Mouse (Mus musculus): Measurements from ENCODE around the gene Spats2. TPM values are rescaled to one million over a fixed set of nuclear protein-coding genes. Genes with fewer than 3 reads are reported as not detected.
"Not testable (repeated sequence)": the region's sequence is repeated elsewhere in the genome, so short reads cannot be mapped to it uniquely, and the experiment has no call there.

Gene Spats2
- polyA plus RNA-seq, 1 experiment from 2014 or later = 28.0 TPM

- 98% methylated on average over 8 of the region's 8 CpGs for WGBS
- no peak overlapping the region for H3K4me2 ChIP-seq (ENCODE audit: low read length)
- 0 out of 2 replicates have a peak, but pooled peaks cover 4% of the 10 kb centered on the region for H3K36me3 ChIP-seq (ENCODE audit: control insufficient read depth, insufficient read depth, low read length)
- H3K27me3 ChIP-seq (ENCODE audit: control insufficient read depth, insufficient read depth, low read depth, low read length) = no peaks in the 10 kb centered on the region
- H3K4me3 ChIP-seq (ENCODE audit: low read depth, low read length) = no peak overlapping the region
- no peaks in the 10 kb centered on the region for H3K9me3 ChIP-seq (replicated peaks; ENCODE audit: control insufficient read depth, low read length, poor library complexity, severe bottlenecking)
- ATAC-seq = no peak
- no peak overlapping the region for H3K27ac ChIP-seq (ENCODE audit: low read length)
- no peaks in the 10 kb centered on the region for H3K4me1 ChIP-seq (ENCODE audit: control insufficient read depth, insufficient read depth, low read length)
- no peak overlapping the region for H3K9ac ChIP-seq (ENCODE audit: low read depth, low read length)
These were observed 27.8 kb downstream of the Spats2 start for GRCm38 (mm10) chr15:99153466-99153865.

- not testable (repeated sequence) for H3K9me3 ChIP-seq (replicated peaks; ENCODE audit: control insufficient read depth, low read length, poor library complexity, severe bottlenecking); H3K4me1 ChIP-seq (ENCODE audit: control insufficient read depth, insufficient read depth, low read length); H3K27me3 ChIP-seq (ENCODE audit: control insufficient read depth, insufficient read depth, low read depth, low read length); H3K27ac ChIP-seq (ENCODE audit: low read length); H3K9ac ChIP-seq (ENCODE audit: low read depth, low read length); ATAC-seq; H3K4me2 ChIP-seq (ENCODE audit: low read length); H3K36me3 ChIP-seq (ENCODE audit: control insufficient read depth, insufficient read depth, low read length); H3K4me3 ChIP-seq (ENCODE audit: low read depth, low read length)
- 92% methylated on average over 10 of the region's 10 CpGs for WGBS
These were observed 28.8 kb downstream of the Spats2 start for GRCm38 (mm10) chr15:99154515-99154914.

GRCm38 (mm10) chr15:99163512-99164365, 38.0 kb downstream of the Spats2 start:
- Histone ChIP-seq H3K4me2 (ENCODE audit: low read length) (no peak overlapping the region), H3K27ac (ENCODE audit: low read length) (no peak overlapping the region), H3K9ac (ENCODE audit: low read depth, low read length) (no peak overlapping the region), H3K36me3 (ENCODE audit: control insufficient read depth, insufficient read depth, low read length) (no peaks in the 10 kb centered on the region), H3K4me1 (ENCODE audit: control insufficient read depth, insufficient read depth, low read length) (no peaks in the 10 kb centered on the region), H3K27me3 (ENCODE audit: control insufficient read depth, insufficient read depth, low read depth, low read length) (no peaks in the 10 kb centered on the region), H3K9me3 (replicated peaks; ENCODE audit: control insufficient read depth, low read length, poor library complexity, severe bottlenecking) (no peaks in the 10 kb centered on the region), H3K4me3 (ENCODE audit: low read depth, low read length) (no peak overlapping the region)
- 83% methylated on average over 12 of the region's 12 CpGs for WGBS
- no peak for ATAC-seq

GRCm38 (mm10) chr15:99172131-99172530, 46.4 kb downstream of the Spats2 start:
- no peak for ATAC-seq
- no peak overlapping the region for H3K9ac ChIP-seq (ENCODE audit: low read depth, low read length)
- 91% methylated on average over 6 of the region's 6 CpGs for WGBS
- no peak overlapping the region for H3K4me2 ChIP-seq (ENCODE audit: low read length)
- H3K27me3 ChIP-seq (ENCODE audit: control insufficient read depth, insufficient read depth, low read depth, low read length) = no peaks in the 10 kb centered on the region
- H3K9me3 ChIP-seq (replicated peaks; ENCODE audit: control insufficient read depth, low read length, poor library complexity, severe bottlenecking) = no peaks in the 10 kb centered on the region
- H3K4me3 ChIP-seq (ENCODE audit: low read depth, low read length) = no peak overlapping the region
- 0 out of 2 replicates have a peak, but pooled peaks cover 3% of the 10 kb centered on the region for H3K36me3 ChIP-seq (ENCODE audit: control insufficient read depth, insufficient read depth, low read length)
- no peak overlapping the region for H3K27ac ChIP-seq (ENCODE audit: low read length)
- H3K4me1 ChIP-seq (ENCODE audit: control insufficient read depth, insufficient read depth, low read length) = no peaks in the 10 kb centered on the region

- Histone ChIP-seq H3K27ac (ENCODE audit: low read length) (no peak overlapping the region), H3K4me3 (ENCODE audit: low read depth, low read length) (no peak overlapping the region), H3K36me3 (ENCODE audit: control insufficient read depth, insufficient read depth, low read length) (peaks cover 19% of the 10 kb centered on the region), H3K9ac (ENCODE audit: low read depth, low read length) (no peak overlapping the region), H3K9me3 (replicated peaks; ENCODE audit: control insufficient read depth, low read length, poor library complexity, severe bottlenecking) (no peaks in the 10 kb centered on the region), H3K4me1 (ENCODE audit: control insufficient read depth, insufficient read depth, low read length) (no peaks in the 10 kb centered on the region), H3K27me3 (ENCODE audit: control insufficient read depth, insufficient read depth, low read depth, low read length) (no peaks in the 10 kb centered on the region), H3K4me2 (ENCODE audit: low read length) (no peak overlapping the region)
- no peak for ATAC-seq
- WGBS = 100% methylated on average over 1 of the region's 2 CpGs
These were observed 53.9 kb downstream of the Spats2 start for GRCm38 (mm10) chr15:99179639-99180038.

- H3K36me3 ChIP-seq (ENCODE audit: control insufficient read depth, insufficient read depth, low read length) = peaks cover 15% of the 10 kb centered on the region
These were observed 58.6 kb downstream of the Spats2 start for GRCm38 (mm10) chr15:99184217-99184914.

GRCm38 (mm10) chr15:99194358-99194757, 68.6 kb downstream of the Spats2 start:
- H3K4me1 ChIP-seq (ENCODE audit: control insufficient read depth, insufficient read depth, low read length) = no peaks in the 10 kb centered on the region
- peaks cover 7% of the 10 kb centered on the region; the same call in 1 of the 2 replicates for H3K36me3 ChIP-seq (ENCODE audit: control insufficient read depth, insufficient read depth, low read length)
- 77% methylated on average over 10 of the region's 10 CpGs for WGBS
- H3K9ac ChIP-seq (ENCODE audit: low read depth, low read length) = no peak overlapping the region
- H3K27me3 ChIP-seq (ENCODE audit: control insufficient read depth, insufficient read depth, low read depth, low read length) = no peaks in the 10 kb centered on the region
- no peak overlapping the region for H3K4me3 ChIP-seq (ENCODE audit: low read depth, low read length)
- no peak overlapping the region for H3K27ac ChIP-seq (ENCODE audit: low read length)
- no peak overlapping the region for H3K4me2 ChIP-seq (ENCODE audit: low read length)
- no peaks in the 10 kb centered on the region for H3K9me3 ChIP-seq (replicated peaks; ENCODE audit: control insufficient read depth, low read length, poor library complexity, severe bottlenecking)
- ATAC-seq = no peak

More at GRCm38 (mm10) chr15:99184217-99184914, 58.6 kb downstream of the Spats2 start:
- Histone ChIP-seq H3K4me1 (ENCODE audit: control insufficient read depth, insufficient read depth, low read length) (no peaks in the 10 kb centered on the region), H3K4me3 (ENCODE audit: low read depth, low read length) (no peak overlapping the region), H3K9me3 (replicated peaks; ENCODE audit: control insufficient read depth, low read length, poor library complexity, severe bottlenecking) (no peaks in the 10 kb centered on the region), H3K4me2 (ENCODE audit: low read length) (no peak overlapping the region), H3K27ac (ENCODE audit: low read length) (no peak overlapping the region), H3K9ac (ENCODE audit: low read depth, low read length) (no peak overlapping the region), H3K27me3 (ENCODE audit: control insufficient read depth, insufficient read depth, low read depth, low read length) (no peaks in the 10 kb centered on the region)
- 91% methylated on average over 9 of the region's 9 CpGs for WGBS
- no peak for ATAC-seq

- 50% methylated on average over 6 of the region's 6 CpGs for WGBS
- H3K4me1 ChIP-seq (ENCODE audit: control insufficient read depth, insufficient read depth, low read length) = no peaks in the 10 kb centered on the region
- H3K27me3 ChIP-seq (ENCODE audit: control insufficient read depth, insufficient read depth, low read depth, low read length) = no peaks in the 10 kb centered on the region
- H3K36me3 ChIP-seq (ENCODE audit: control insufficient read depth, insufficient read depth, low read length) = peaks cover 7% of the 10 kb centered on the region; the same call in 1 of the 2 replicates
- no peak overlapping the region for H3K9ac ChIP-seq (ENCODE audit: low read depth, low read length)
- no peak overlapping the region for H3K4me3 ChIP-seq (ENCODE audit: low read depth, low read length)
- no peak for ATAC-seq
- no peaks in the 10 kb centered on the region for H3K9me3 ChIP-seq (replicated peaks; ENCODE audit: control insufficient read depth, low read length, poor library complexity, severe bottlenecking)
- H3K27ac ChIP-seq (ENCODE audit: low read length) = no peak overlapping the region
- H3K4me2 ChIP-seq (ENCODE audit: low read length) = no peak overlapping the region
These were observed 69.3 kb downstream of the Spats2 start for GRCm38 (mm10) chr15:99195043-99195442.

- Histone ChIP-seq H3K9ac (ENCODE audit: low read depth, low read length) (no peak overlapping the region), H3K9me3 (replicated peaks; ENCODE audit: control insufficient read depth, low read length, poor library complexity, severe bottlenecking) (no peaks in the 10 kb centered on the region), H3K27me3 (ENCODE audit: control insufficient read depth, insufficient read depth, low read depth, low read length) (no peaks in the 10 kb centered on the region), H3K4me2 (ENCODE audit: low read length) (no peak overlapping the region), H3K36me3 (ENCODE audit: control insufficient read depth, insufficient read depth, low read length) (no peaks in the 10 kb centered on the region), H3K4me1 (ENCODE audit: control insufficient read depth, insufficient read depth, low read length) (no peaks in the 10 kb centered on the region), H3K27ac (ENCODE audit: low read length) (no peak overlapping the region), H3K4me3 (ENCODE audit: low read depth, low read length) (no peak overlapping the region)
- no peak for ATAC-seq
These were observed 73.0 kb downstream of the Spats2 start for GRCm38 (mm10) chr15:99198761-99199160.
